Mouse (Mus musculus) MEL (cell line): ENCODE results near the gene Gm21962. TPM values are rescaled to one million over a fixed set of nuclear protein-coding genes. Genes with fewer than 3 reads are reported as not detected.

ENCODE experiments used
- DNase-seq: peaks from one replicate; pipeline ENCODE4 v3.0.0; 2011; ENCODE audit warnings: low read depth, low spot score
- H3K27ac ChIP-seq: 2 replicates; pipeline ENCODE4 v1.5.1; 2012; ENCODE audit warnings: low read depth, mild to moderate bottlenecking, control low read depth, low read length, moderate library complexity; ENCODE audit not compliant: control insufficient read depth
- H3K27me3 ChIP-seq, 2 experiments: fragments of 150-350 bp in 1 of 2; sonication (generic) in 1 of 2; 2 replicates each; pipeline ENCODE4 v1.6.1; 2012; ENCODE audit warnings: low read length in 2 of 2, mild to moderate bottlenecking in 2 of 2, improper control_type of control experiment in 1 of 2, moderate library complexity in 1 of 2; ENCODE audit not compliant: insufficient read depth in 2 of 2, control insufficient read depth in 1 of 2
- H3K36me3 ChIP-seq, 2 experiments: 2 replicates each; pipeline ENCODE4 v1.6.1; 2012 to 2014; ENCODE audit warnings: low read length in 2 of 2, improper control_type of control experiment in 1 of 2, inconsistent platforms in 1 of 2, mild to moderate bottlenecking in 1 of 2; ENCODE audit not compliant: insufficient read depth in 2 of 2, control insufficient read depth in 1 of 2
- H3K4me1 ChIP-seq, 2 experiments: fragments of 150-350 bp in 1 of 2; sonication (generic) in 1 of 2; 2 replicates each; pipeline ENCODE4 v1.6.1; 2012; ENCODE audit warnings: low read length in 2 of 2, improper control_type of control experiment in 1 of 2, mild to moderate bottlenecking in 1 of 2; ENCODE audit not compliant: insufficient read depth in 2 of 2, control insufficient read depth in 1 of 2
- H3K4me3 ChIP-seq, 2 experiments: fragments of 150-350 bp in 1 of 2; sonication (generic) in 1 of 2; 2 replicates each; pipeline ENCODE4 v1.5.1; 2012; ENCODE audit warnings: low read depth in 2 of 2, low read length in 2 of 2, mild to moderate bottlenecking in 2 of 2, moderate library complexity in 2 of 2, control low read depth in 1 of 2, improper control_type of control experiment in 1 of 2; ENCODE audit not compliant: control insufficient read depth in 1 of 2, insufficient read depth in 1 of 2
- H3K79me2 ChIP-seq: 2 replicates; pipeline ENCODE4 v1.6.1; 2012; ENCODE audit warnings: mild to moderate bottlenecking, low read length, moderate library complexity; ENCODE audit not compliant: control insufficient read depth, poor library complexity, insufficient read depth
- H3K9ac ChIP-seq: 2 replicates; pipeline ENCODE4 v1.6.1; 2012; ENCODE audit warnings: low read depth, mild to moderate bottlenecking, control low read depth, low read length, moderate library complexity; ENCODE audit not compliant: control insufficient read depth, poor library complexity, severe bottlenecking
- H3K9me3 ChIP-seq: fragments of 150-350 bp; sonication (generic); replicated peaks from 2 replicates; pipeline ENCODE4 v1.6.1; 2012; ENCODE audit warnings: mild to moderate bottlenecking, low read length, improper control_type of control experiment, moderate library complexity; ENCODE audit not compliant: insufficient read depth
- CHD2 ChIP-seq: IDR thresholded peaks from 2 replicates; pipeline ENCODE4 v1.6.1; 2011; ENCODE audit warnings: low read length, improper control_type of control experiment
- ELF1 ChIP-seq: IDR thresholded peaks from 2 replicates; pipeline ENCODE4 v1.6.1; 2014; ENCODE audit warnings: low read depth, mild to moderate bottlenecking, inconsistent platforms, low read length, improper control_type of control experiment, moderate library complexity
- EP300 ChIP-seq, 2 experiments: IDR thresholded peaks; 2 replicates each; pipeline ENCODE4 v1.6.1; 2011; ENCODE audit warnings: improper control_type of control experiment in 2 of 2, low read length in 2 of 2, low read depth in 1 of 2, mild to moderate bottlenecking in 1 of 2
- ETS1 ChIP-seq: IDR thresholded peaks from 2 replicates; pipeline ENCODE4 v1.6.1; 2012; ENCODE audit warnings: low read depth, mild to moderate bottlenecking, inconsistent platforms, low read length, improper control_type of control experiment, moderate library complexity
- GATA1 ChIP-seq: IDR thresholded peaks from 2 replicates; pipeline ENCODE4 v1.6.1; 2011; ENCODE audit warnings: low read depth, low read length, improper control_type of control experiment
- HCFC1 ChIP-seq: IDR thresholded peaks from 2 replicates; pipeline ENCODE4 v1.6.1; 2012; ENCODE audit warnings: low read depth, mild to moderate bottlenecking, inconsistent platforms, low read length, improper control_type of control experiment, moderate library complexity
- KAT2A ChIP-seq: conservative IDR thresholded peaks from 2 replicates; pipeline ENCODE4 v1.6.1; 2012; ENCODE audit warnings: low read depth, low read length, improper control_type of control experiment, inconsistent platforms
- MAX ChIP-seq: IDR thresholded peaks from 2 replicates; pipeline ENCODE4 v1.6.1; 2011; ENCODE audit warnings: low read length, improper control_type of control experiment
- MAZ ChIP-seq: IDR thresholded peaks from 2 replicates; pipeline ENCODE4 v1.6.1; 2012; ENCODE audit warnings: low read depth, mild to moderate bottlenecking, inconsistent platforms, low read length, improper control_type of control experiment
- MYC ChIP-seq: IDR thresholded peaks from 2 replicates; pipeline ENCODE4 v1.6.1; 2011; ENCODE audit warnings: low read depth, mild to moderate bottlenecking, low read length, improper control_type of control experiment, moderate library complexity
- POLR2AphosphoS2 ChIP-seq: IDR thresholded peaks from 2 replicates; pipeline ENCODE4 v1.6.1; 2011; ENCODE audit warnings: low read length, improper control_type of control experiment
- RAD21 ChIP-seq: IDR thresholded peaks from 2 replicates; pipeline ENCODE4 v1.6.1; 2011; ENCODE audit warnings: mild to moderate bottlenecking, low read depth, low read length, improper control_type of control experiment
- SIN3A ChIP-seq: IDR thresholded peaks from 2 replicates; pipeline ENCODE4 v1.6.1; 2012; ENCODE audit warnings: low read length, improper control_type of control experiment, inconsistent platforms
- TBP ChIP-seq: IDR thresholded peaks from 2 replicates; pipeline ENCODE4 v1.8.0; 2011; ENCODE audit warnings: low read depth, low read length, improper control_type of control experiment
- UBTF ChIP-seq: IDR thresholded peaks from 2 replicates; pipeline ENCODE4 v1.6.1; 2012; ENCODE audit warnings: low read depth, mild to moderate bottlenecking, inconsistent platforms, low read length, improper control_type of control experiment, moderate library complexity, borderline replicate concordance; ENCODE audit not compliant: insufficient read depth
- ZNF384 ChIP-seq: IDR thresholded peaks from 2 replicates; pipeline ENCODE4 v1.6.1; 2012; ENCODE audit warnings: low read depth, mild to moderate bottlenecking, inconsistent platforms, low read length, improper control_type of control experiment
- polyA plus RNA-seq, 2 experiments: library from polyadenylated mRNA; stranded (reverse) in 1 of 2; unstranded in 1 of 2; fragments of >175 nt in 1 of 2; fragments of >200 nt in 1 of 2; gene quantifications; 2 replicates each; pipeline versions ENCODE4 v1.2.1 to v1.2.4; 2012; ENCODE audit warnings: low replicate concordance in 2 of 2, low read depth in 1 of 2; ENCODE audit not compliant: insufficient read length in 2 of 2, insufficient read depth in 1 of 2, missing spikeins in 1 of 2
- total RNA-seq: library from RNA; depleted of rRNA; stranded (reverse); fragments of 300-350 nt; gene quantifications from 2 replicates; pipeline ENCODE4 v1.2.3, GENCODE M21; 2012

Gene Gm21962
- total and polyA plus RNA-seq, 3 experiments = not detected

- H3K4me1 ChIP-seq = no peaks in the 10 kb centered on the region
- no peaks in the 10 kb centered on the region for H3K36me3 ChIP-seq
- H3K27ac ChIP-seq = no peak overlapping the region
- H3K79me2 ChIP-seq = no peaks in the 10 kb centered on the region
- no peak overlapping the region for H3K4me3 ChIP-seq
- TF ChIP-seq KAT2A = no peak
- no peak for TF ChIP-seq TBP
- TF ChIP-seq ETS1 = no peak
- no peak for TF ChIP-seq MAX
- no peaks in the 10 kb centered on the region for H3K9me3 ChIP-seq
- no peak overlapping the region for H3K9ac ChIP-seq
- no peaks in the 10 kb centered on the region; a peak in 1 of 4 replicates for H3K27me3 ChIP-seq
- DNase-seq = no peak
Measured at GRCm38 (mm10) chr3:137623581-137624362, 47.6 kb upstream of the Gm21962 start.

GRCm38 (mm10) chr3:137625054-137625453, 46.3 kb upstream of the Gm21962 start:
- no peak for TF ChIP-seq MAZ
- no peak for TF ChIP-seq POLR2AphosphoS2
- TF ChIP-seq RAD21 = no peak
- TF ChIP-seq MYC = no peak
- TF ChIP-seq MAX = no peak
- TF ChIP-seq GATA1 = no peak
- TF ChIP-seq UBTF = no peak
- no peak for TF ChIP-seq KAT2A
- no peak for TF ChIP-seq ZNF384
- TF ChIP-seq CHD2 = no peak
- no peak for TF ChIP-seq ELF1
- no peak overlapping the region for H3K27ac ChIP-seq
- no peak for DNase-seq
- H3K36me3 ChIP-seq = no peaks in the 10 kb centered on the region
- no peak overlapping the region for H3K4me3 ChIP-seq
- H3K9me3 ChIP-seq = no peaks in the 10 kb centered on the region
- H3K27me3 ChIP-seq = no peaks in the 10 kb centered on the region; a peak in 1 of 4 replicates
- H3K9ac ChIP-seq = no peak overlapping the region
- no peaks in the 10 kb centered on the region for H3K4me1 ChIP-seq
- H3K79me2 ChIP-seq = no peaks in the 10 kb centered on the region

GRCm38 (mm10) chr3:137633726-137634125, 37.6 kb upstream of the Gm21962 start:
- DNase-seq = no peak
- Histone ChIP-seq H3K9me3 (no peaks in the 10 kb centered on the region), H3K79me2 (no peaks in the 10 kb centered on the region), H3K9ac (no peak overlapping the region), H3K27me3 (no peaks in the 10 kb centered on the region), H3K27ac (no peak overlapping the region), H3K4me1 (no peaks in the 10 kb centered on the region), H3K36me3 (no peaks in the 10 kb centered on the region), H3K4me3 (no peak overlapping the region)
- TF ChIP-seq HCFC1 = no peak
- TF ChIP-seq ELF1 = no peak
- TF ChIP-seq MYC = no peak
- TF ChIP-seq EP300 (IDR thresholded peaks at IDR 0.05; ENCODE audit: low read depth in 1 of 2, low read length in 2 of 2) = no peak
- TF ChIP-seq SIN3A = no peak
